Mouse (Mus musculus): ENCODE measurements at regions not wholly inside any gene's neighbourhood (a gene's known extent, or its start where the extent isn't known, plus 50 kb on each side); places are given as distances from the start of the nearest gene placed in this dataset.

- 73% methylated on average over 2 of the region's 2 CpGs for WGBS
- H3K4me3 ChIP-seq (ENCODE audit: low read depth, low read length) = no peak overlapping the region
- no peaks in the 10 kb centered on the region for H3K36me3 ChIP-seq (ENCODE audit: control insufficient read depth, insufficient read depth, low read length)
- H3K9me3 ChIP-seq (ENCODE audit: control insufficient read depth, low read depth, low read length) = no peaks in the 10 kb centered on the region
- no peaks in the 10 kb centered on the region for H3K4me1 ChIP-seq (ENCODE audit: control insufficient read depth, insufficient read depth, low read length)
- ATAC-seq (ENCODE audit: insufficient number of reproducible peaks, insufficient read depth, low FRiP score, low read depth) = no peak
- H3K4me2 ChIP-seq (replicated peaks; ENCODE audit: low read depth, low read length) = no peak overlapping the region
- no peak overlapping the region for H3K9ac ChIP-seq (replicated peaks; ENCODE audit: low read depth, low read length)
- no peaks in the 10 kb centered on the region for H3K27me3 ChIP-seq (ENCODE audit: control insufficient read depth, insufficient read depth, low read length)
- no peak overlapping the region for H3K27ac ChIP-seq (ENCODE audit: low read length)
Observed at GRCm38 (mm10) chr8:103214606-103215005, 429.2 kb upstream of the Cdh11 start.

DNA sequence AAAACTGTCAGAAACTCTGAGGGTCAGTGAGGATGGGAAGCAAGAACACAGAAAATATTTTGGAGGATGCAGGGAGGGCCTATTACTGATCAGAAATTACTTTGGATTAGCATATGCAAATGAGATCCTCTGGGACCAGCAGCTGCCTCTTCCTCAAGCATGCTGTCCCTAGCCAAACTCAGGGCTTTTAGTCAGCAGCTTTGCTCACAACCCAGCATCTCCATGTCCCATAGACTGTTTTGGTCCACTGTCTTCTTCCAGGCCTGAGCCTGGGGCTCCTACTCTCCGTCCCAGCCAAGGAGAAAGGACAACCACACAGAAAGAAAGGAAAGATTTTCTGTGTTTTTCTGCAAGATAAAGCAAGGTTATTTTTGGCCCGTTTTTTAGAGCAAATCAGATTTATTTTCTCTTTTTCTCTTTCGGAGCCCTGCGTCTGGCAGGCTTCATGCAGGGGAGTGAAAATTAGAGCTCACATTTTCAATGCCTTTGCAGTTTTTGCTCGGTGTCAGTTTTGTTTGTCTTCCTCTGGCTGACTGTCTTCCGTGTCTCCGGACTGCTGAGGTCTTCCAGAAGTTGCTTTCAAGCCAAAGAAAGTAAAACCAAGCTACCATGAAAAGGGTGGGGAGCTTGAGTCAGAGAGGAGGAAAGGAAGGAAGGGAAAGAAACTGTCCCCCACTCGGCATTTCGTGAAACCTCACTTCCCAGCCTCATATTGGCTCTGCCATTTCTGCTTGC lies 445.5 kb upstream of the Cdh11 start:
- WGBS = 36% methylated on average over 9 of the region's 9 CpGs
- Histone ChIP-seq H3K27ac (ENCODE audit: low read length) (peak overlapping the region; percentile 49; the same call in 1 of the 2 replicates), H3K9me3 (ENCODE audit: control insufficient read depth, low read depth, low read length) (no peaks in the 10 kb centered on the region), H3K4me1 (ENCODE audit: control insufficient read depth, insufficient read depth, low read length) (peaks cover 11% of the 10 kb centered on the region; the same call in 1 of the 2 replicates), H3K27me3 (ENCODE audit: control insufficient read depth, insufficient read depth, low read length) (no peaks in the 10 kb centered on the region), H3K9ac (replicated peaks; ENCODE audit: low read depth, low read length) (no peak overlapping the region), H3K4me2 (replicated peaks; ENCODE audit: low read depth, low read length) (no peak overlapping the region), H3K4me3 (ENCODE audit: low read depth, low read length) (no peak overlapping the region), H3K36me3 (ENCODE audit: control insufficient read depth, insufficient read depth, low read length) (no peaks in the 10 kb centered on the region)
- ATAC-seq (ENCODE audit: insufficient number of reproducible peaks, insufficient read depth, low FRiP score, low read depth) = no peak

DNA sequence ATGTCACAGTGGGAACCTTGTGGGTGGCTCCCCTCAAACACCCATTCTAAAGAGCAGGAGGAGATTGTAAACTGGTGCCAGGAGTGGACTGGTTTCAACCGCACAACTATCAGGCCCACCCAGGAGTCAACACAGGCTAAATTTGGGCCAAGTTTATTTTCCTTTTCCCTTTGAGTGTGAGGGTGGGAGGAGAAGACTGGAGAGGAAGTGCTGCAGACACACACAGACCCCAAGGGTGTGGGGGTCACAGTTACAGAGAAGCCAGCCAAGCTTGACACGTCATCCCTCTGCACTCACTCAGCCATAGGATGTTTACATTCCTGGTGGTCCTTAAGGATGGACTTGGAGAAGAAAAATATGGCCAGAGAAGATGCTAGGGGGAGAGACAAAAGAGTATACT lies 448.9 kb upstream of the Cdh11 start:
- Histone ChIP-seq H3K4me2 (replicated peaks; ENCODE audit: low read depth, low read length) (no peak overlapping the region), H3K4me1 (ENCODE audit: control insufficient read depth, insufficient read depth, low read length) (peaks cover 11% of the 10 kb centered on the region; the same call in 1 of the 2 replicates), H3K36me3 (ENCODE audit: control insufficient read depth, insufficient read depth, low read length) (no peaks in the 10 kb centered on the region), H3K27ac (ENCODE audit: low read length) (peak overlapping the region; percentile 74; the same call in 1 of the 2 replicates), H3K27me3 (ENCODE audit: control insufficient read depth, insufficient read depth, low read length) (no peaks in the 10 kb centered on the region), H3K9ac (replicated peaks; ENCODE audit: low read depth, low read length) (no peak overlapping the region), H3K9me3 (ENCODE audit: control insufficient read depth, low read depth, low read length) (no peaks in the 10 kb centered on the region), H3K4me3 (ENCODE audit: low read depth, low read length) (no peak overlapping the region)
- WGBS = 15% methylated on average over 2 of the region's 2 CpGs
- peak; percentile 89; the same call in 1 of the 2 replicates for ATAC-seq (ENCODE audit: insufficient number of reproducible peaks, insufficient read depth, low FRiP score, low read depth)

- WGBS = 8% methylated on average over 1 of the region's 1 CpGs
- H3K9me3 ChIP-seq (ENCODE audit: control insufficient read depth, low read depth, low read length) = no peaks in the 10 kb centered on the region
Observed at GRCm38 (mm10) chr8:103235614-103236013, 450.2 kb upstream of the Cdh11 start.

GRCm38 (mm10) chr8:103238456-103238970 lies 453.1 kb upstream of the Cdh11 start:
- Histone ChIP-seq H3K9me3 (ENCODE audit: control insufficient read depth, low read depth, low read length) (no peaks in the 10 kb centered on the region), H3K27ac (ENCODE audit: low read length) (no peak overlapping the region), H3K27me3 (ENCODE audit: control insufficient read depth, insufficient read depth, low read length) (no peaks in the 10 kb centered on the region), H3K4me2 (replicated peaks; ENCODE audit: low read depth, low read length) (no peak overlapping the region), H3K4me3 (ENCODE audit: low read depth, low read length) (no peak overlapping the region), H3K9ac (replicated peaks; ENCODE audit: low read depth, low read length) (no peak overlapping the region), H3K36me3 (ENCODE audit: control insufficient read depth, insufficient read depth, low read length) (no peaks in the 10 kb centered on the region), H3K4me1 (ENCODE audit: control insufficient read depth, insufficient read depth, low read length) (peaks cover 8% of the 10 kb centered on the region; the same call in 1 of the 2 replicates)
- no peak for ATAC-seq (ENCODE audit: insufficient number of reproducible peaks, insufficient read depth, low FRiP score, low read depth)

More at GRCm38 (mm10) chr8:103235614-103236013, 450.2 kb upstream of the Cdh11 start:
- H3K9ac ChIP-seq (replicated peaks; ENCODE audit: low read depth, low read length) = no peak overlapping the region
- H3K27ac ChIP-seq (ENCODE audit: low read length) = peak overlapping the region; percentile 33; the same call in 1 of the 2 replicates
- peaks cover 11% of the 10 kb centered on the region; the same call in 1 of the 2 replicates for H3K4me1 ChIP-seq (ENCODE audit: control insufficient read depth, insufficient read depth, low read length)
- no peak overlapping the region for H3K4me3 ChIP-seq (ENCODE audit: low read depth, low read length)
- H3K36me3 ChIP-seq (ENCODE audit: control insufficient read depth, insufficient read depth, low read length) = no peaks in the 10 kb centered on the region
- H3K4me2 ChIP-seq (replicated peaks; ENCODE audit: low read depth, low read length) = no peak overlapping the region
- ATAC-seq (ENCODE audit: insufficient number of reproducible peaks, insufficient read depth, low FRiP score, low read depth) = no peak
- no peaks in the 10 kb centered on the region for H3K27me3 ChIP-seq (ENCODE audit: control insufficient read depth, insufficient read depth, low read length)

- WGBS = 82% methylated on average over 2 of the region's 2 CpGs
- Histone ChIP-seq H3K4me3 (ENCODE audit: low read depth, low read length) (no peak overlapping the region), H3K4me2 (replicated peaks; ENCODE audit: low read depth, low read length) (no peak overlapping the region), H3K4me1 (ENCODE audit: control insufficient read depth, insufficient read depth, low read length) (no peaks in the 10 kb centered on the region), H3K9me3 (ENCODE audit: control insufficient read depth, low read depth, low read length) (no peaks in the 10 kb centered on the region), H3K27me3 (ENCODE audit: control insufficient read depth, insufficient read depth, low read length) (no peaks in the 10 kb centered on the region), H3K9ac (replicated peaks; ENCODE audit: low read depth, low read length) (no peak overlapping the region), H3K27ac (ENCODE audit: low read length) (no peak overlapping the region), H3K36me3 (ENCODE audit: control insufficient read depth, insufficient read depth, low read length) (no peaks in the 10 kb centered on the region)
- ATAC-seq (ENCODE audit: insufficient number of reproducible peaks, insufficient read depth, low FRiP score, low read depth) = no peak
Observed at GRCm38 (mm10) chr8:103244169-103244568, 458.7 kb upstream of the Cdh11 start.

DNA sequence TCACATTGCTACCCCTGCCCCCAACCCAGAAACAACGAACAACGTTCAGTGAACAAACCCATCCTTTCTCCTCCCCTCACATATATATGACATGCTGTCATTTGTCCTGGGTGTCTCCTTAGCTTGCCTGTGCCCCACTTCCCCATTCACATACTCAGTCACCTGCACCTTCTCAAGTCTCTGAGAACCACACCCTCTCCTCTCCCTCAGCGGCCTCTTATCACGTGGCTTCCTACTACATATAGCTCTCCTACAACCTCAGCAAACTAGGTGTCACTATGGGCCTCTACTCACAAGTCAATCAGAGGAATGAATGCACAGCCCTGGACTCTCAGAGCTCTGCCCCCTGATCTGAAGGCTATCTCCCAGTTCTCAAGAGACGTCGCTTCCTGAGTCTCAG lies 459.2 kb upstream of the Cdh11 start:
- Histone ChIP-seq H3K27me3 (ENCODE audit: control insufficient read depth, insufficient read depth, low read length) (no peaks in the 10 kb centered on the region), H3K4me1 (ENCODE audit: control insufficient read depth, insufficient read depth, low read length) (no peaks in the 10 kb centered on the region), H3K27ac (ENCODE audit: low read length) (no peak overlapping the region), H3K4me2 (replicated peaks; ENCODE audit: low read depth, low read length) (no peak overlapping the region), H3K4me3 (ENCODE audit: low read depth, low read length) (no peak overlapping the region), H3K9ac (replicated peaks; ENCODE audit: low read depth, low read length) (no peak overlapping the region), H3K9me3 (ENCODE audit: control insufficient read depth, low read depth, low read length) (no peaks in the 10 kb centered on the region), H3K36me3 (ENCODE audit: control insufficient read depth, insufficient read depth, low read length) (no peaks in the 10 kb centered on the region)
- ATAC-seq (ENCODE audit: insufficient number of reproducible peaks, insufficient read depth, low FRiP score, low read depth) = no peak
- WGBS = 70% methylated on average over 6 of the region's 6 CpGs

- H3K4me2 ChIP-seq (replicated peaks; ENCODE audit: low read depth, low read length) = no peak overlapping the region
- H3K4me1 ChIP-seq (ENCODE audit: control insufficient read depth, insufficient read depth, low read length) = no peaks in the 10 kb centered on the region
- no peaks in the 10 kb centered on the region for H3K27me3 ChIP-seq (ENCODE audit: control insufficient read depth, insufficient read depth, low read length)
- no peaks in the 10 kb centered on the region for H3K36me3 ChIP-seq (ENCODE audit: control insufficient read depth, insufficient read depth, low read length)
- H3K27ac ChIP-seq (ENCODE audit: low read length) = no peak overlapping the region
- H3K9ac ChIP-seq (replicated peaks; ENCODE audit: low read depth, low read length) = no peak overlapping the region
- 34% methylated on average over 9 of the region's 9 CpGs for WGBS
- no peaks in the 10 kb centered on the region for H3K9me3 ChIP-seq (ENCODE audit: control insufficient read depth, low read depth, low read length)
- no peak overlapping the region for H3K4me3 ChIP-seq (ENCODE audit: low read depth, low read length)
- ATAC-seq (ENCODE audit: insufficient number of reproducible peaks, insufficient read depth, low FRiP score, low read depth) = no peak
Observed at GRCm38 (mm10) chr8:103245864-103246263, 460.4 kb upstream of the Cdh11 start.
